Mouse (Mus musculus): ENCODE measurements around the gene Ccdc89.

GRCm38 (mm10) chr7:90440044-90440443 is 13.7 kb downstream of the Ccdc89 start:
- TF ChIP-seq POLR2A (IDR thresholded peaks at IDR 0.05; ENCODE audit: borderline replicate concordance, extremely low read depth, insufficient read depth, insufficient read length, poor library complexity, severe bottlenecking) (no peak), CTCF (IDR thresholded peaks at IDR 0.05; ENCODE audit: borderline replicate concordance, extremely low read depth, insufficient read depth, insufficient read length) (no peak)
